Mouse (Mus musculus): ENCODE measurements at regions not wholly inside any gene's neighbourhood (a gene's known extent, or its start where the extent isn't known, plus 50 kb on each side); places are given as distances from the start of the nearest gene placed in this dataset.

DNA sequence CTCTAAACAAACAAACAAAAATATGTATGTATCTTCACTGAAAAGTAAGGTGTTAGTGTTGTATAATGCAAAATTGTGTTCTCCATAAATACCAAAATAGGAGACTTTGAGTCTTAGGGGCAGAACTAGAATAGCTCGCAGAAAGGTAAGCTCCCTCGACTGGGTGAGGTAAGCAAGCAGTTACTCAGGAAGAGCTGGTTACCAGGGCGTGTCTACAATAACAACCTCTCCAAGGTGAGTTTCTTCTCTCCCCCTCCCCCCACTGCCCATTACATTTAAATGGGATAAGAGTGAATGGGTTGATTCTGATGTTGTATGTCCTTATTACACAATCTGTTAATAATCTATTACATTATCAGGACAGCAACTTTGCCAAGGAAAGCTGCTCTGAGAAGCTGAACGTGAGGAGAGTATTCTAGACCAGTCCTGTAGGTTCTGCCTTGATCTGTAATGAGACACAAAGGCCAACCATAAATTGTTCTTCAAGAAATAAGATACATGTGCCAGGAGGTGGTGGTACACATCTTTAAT lies 125.2 kb upstream of the Zfand5 start:
- DNase-seq (ENCODE audit: low spot score) = no peak

GRCm38 (mm10) chr19:21144659-21145283 lies 127.3 kb upstream of the Zfand5 start:
- DNase-seq (ENCODE audit: low spot score) = no peak

DNA sequence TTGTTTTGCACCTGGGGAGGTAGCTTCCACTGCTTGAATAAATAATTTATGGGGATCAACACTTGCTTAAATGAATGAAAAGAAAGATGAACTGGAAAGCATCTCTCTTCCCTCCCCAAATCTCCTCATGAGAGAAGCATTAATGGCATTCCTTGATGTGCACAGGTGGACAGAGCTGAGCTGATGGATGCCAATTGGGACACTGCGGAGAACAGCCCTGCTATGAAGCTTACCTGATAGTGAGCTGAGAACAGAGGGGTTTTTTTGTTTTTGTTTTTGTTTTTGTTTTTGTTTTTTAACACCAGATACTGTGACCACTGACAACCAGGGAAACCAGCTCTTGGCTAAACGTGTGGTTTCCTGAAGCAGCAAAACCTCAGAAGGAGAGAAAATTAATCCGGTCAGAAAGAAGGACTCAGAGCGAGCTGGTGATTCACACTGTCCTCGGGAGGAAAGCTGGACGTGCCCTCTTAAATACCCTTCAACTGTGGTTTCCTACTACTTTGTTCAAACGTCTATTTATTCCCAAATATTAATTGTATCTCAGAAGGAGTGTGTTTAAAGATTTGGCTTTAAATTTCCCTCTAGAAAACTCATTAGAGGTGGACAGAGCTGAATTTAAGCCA lies 128.0 kb upstream of the Zfand5 start:
- no peak for DNase-seq (ENCODE audit: low spot score)

GRCm38 (mm10) chr19:21140456-21140855 lies 131.6 kb upstream of the Zfand5 start:
- no peak for DNase-seq (ENCODE audit: low spot score)

- DNase-seq (ENCODE audit: low spot score) = no peak
These were observed 133.0 kb upstream of the Zfand5 start for GRCm38 (mm10) chr19:21138998-21139495.

- no peak for DNase-seq (ENCODE audit: low spot score)
These were observed 135.3 kb upstream of the Zfand5 start for GRCm38 (mm10) chr19:21136756-21137155.

- no peak for DNase-seq (ENCODE audit: low spot score)
These were observed 136.1 kb upstream of the Zfand5 start for GRCm38 (mm10) chr19:21135998-21136380.

DNA sequence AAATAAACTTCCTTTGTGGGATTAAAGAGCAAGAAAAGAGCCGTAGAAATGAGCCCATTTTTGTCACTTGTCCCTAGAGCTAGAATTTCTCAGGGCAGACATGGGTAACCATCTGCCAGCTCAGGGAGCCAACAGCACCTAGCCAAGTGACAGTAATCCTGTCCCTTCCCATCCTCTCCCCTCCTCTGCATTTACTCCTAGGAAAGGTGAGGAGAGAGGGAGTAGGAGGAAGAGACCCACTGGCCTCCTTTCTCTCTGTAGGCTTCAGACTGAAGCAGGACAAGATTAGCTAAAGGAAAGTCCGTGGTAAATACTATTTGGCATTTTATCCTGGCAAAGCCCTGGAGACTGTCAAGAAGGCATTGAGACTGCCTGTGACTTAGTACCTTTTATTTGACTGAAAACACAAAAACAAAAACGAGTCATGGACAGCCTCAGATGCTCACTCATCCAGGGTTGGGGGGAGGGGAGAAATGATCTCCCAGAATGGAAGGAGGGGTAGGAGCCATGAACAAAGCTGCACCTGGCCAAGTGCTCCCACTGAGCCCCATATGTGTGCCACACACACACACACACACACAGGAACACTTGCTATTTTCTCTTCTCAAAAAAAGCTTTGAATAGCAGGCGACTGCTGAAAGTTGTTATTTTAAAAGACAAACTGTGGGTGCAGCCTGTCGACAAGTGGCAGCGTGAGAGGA lies 136.6 kb upstream of the Zfand5 start:
- DNase-seq (ENCODE audit: low spot score) = no peak

DNA sequence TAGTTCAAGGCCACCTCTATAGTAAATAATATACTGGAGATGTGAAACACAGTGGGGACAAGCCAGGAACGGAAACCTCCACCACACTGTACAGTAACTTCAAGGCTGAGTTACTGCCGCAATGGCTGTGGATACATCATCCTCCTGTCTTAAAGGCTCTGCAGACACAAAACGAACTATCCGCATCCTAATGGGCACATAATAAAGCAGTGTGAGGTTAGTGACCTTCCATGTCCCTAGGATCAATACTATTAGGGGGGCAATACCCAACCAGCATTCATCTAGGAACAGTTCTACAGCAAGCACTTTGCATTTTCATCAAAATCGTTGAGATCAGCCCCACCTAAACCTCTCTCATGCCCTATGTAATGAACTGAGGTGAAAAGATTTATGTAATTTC lies 142.4 kb upstream of the Zfand5 start:
- DNase-seq (ENCODE audit: low spot score) = no peak

GRCm38 (mm10) chr19:21127079-21127745 lies 144.9 kb upstream of the Zfand5 start:
- DNase-seq (ENCODE audit: low spot score) = no peak

- DNase-seq (ENCODE audit: low spot score) = no peak
These were observed 145.4 kb upstream of the Zfand5 start for GRCm38 (mm10) chr19:21126670-21127069.

DNA sequence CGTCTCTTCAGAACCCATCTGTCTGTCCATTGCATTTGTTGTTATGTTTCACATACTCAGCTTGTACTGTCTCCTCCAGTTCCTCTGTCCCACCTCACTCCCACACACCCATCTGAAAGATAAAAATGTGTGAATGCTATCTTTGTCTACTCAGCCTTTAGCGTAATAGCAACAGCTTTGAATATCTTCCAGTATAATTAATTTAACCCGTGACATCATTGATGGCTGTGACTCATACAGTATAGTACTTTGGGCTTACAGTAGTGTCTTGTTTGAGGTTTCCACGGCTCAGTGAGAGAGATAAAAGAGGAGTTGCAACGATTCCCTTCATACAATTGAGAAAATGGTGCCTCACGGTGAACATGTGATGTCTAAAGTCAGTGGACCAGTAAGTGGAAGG lies 152.6 kb upstream of the Zfand5 start:
- DNase-seq (ENCODE audit: low spot score) = no peak

DNA sequence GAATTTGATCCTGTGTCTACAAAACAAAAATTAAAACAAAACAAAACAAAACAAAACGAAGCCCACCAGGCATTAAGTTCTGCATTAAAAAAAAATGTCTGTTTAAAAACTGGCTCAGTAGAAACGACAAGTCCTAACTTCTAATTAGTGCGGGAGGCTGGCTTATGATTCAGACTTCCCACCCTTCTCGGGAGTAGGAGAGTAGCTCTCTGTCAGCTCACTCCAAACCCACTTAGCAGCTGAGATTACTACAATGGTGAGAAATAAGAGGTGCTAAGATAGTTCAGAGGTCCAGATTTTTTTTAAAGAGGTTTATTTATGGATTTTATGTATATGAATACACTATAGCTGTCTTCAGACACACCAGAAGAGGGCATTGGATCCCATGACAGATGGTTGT lies 153.3 kb upstream of the Zfand5 start:
- DNase-seq (ENCODE audit: low spot score) = no peak

DNA sequence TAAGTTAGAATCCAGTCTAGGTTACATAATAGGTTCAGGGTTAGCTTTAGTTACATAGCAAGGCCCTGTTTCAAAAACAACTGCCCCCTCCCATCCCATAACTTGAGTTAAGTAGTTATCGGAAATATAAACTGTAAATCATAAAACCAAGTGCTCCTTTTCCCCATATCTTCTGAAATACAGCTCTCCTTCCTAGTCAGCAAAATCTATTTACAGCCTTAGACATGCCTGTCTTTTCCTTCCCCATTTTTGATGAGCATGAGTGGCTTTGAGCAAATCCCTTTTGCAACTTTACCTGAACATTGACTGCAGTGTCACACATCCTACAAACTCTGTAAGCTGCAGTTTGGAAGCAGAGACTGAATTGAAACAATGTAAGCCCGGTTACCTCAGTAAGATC lies 156.4 kb upstream of the Zfand5 start:
- DNase-seq (ENCODE audit: low spot score) = no peak

DNA sequence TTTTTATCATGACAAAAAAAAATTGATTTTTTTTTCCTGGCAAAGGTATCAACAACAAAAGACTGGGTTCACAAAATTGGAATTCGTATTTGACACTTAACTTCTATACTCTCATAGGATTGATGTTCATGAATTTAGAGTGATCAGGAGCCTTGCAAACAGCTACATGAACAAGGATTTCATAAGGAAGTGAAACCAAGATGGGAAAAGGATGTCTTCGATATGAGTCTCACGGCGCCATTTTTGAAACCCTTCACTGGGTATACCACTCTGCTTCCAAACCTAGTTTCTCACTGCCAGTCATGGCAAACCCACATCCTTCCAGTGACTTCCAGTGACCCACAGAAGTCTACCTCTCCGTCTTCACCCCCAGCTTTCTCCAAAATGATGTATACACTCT lies 157.8 kb upstream of the Tmc1 start:
- DNase-seq (ENCODE audit: low spot score) = no peak

- DNase-seq (ENCODE audit: low spot score) = peak; percentile 60
These were observed 154.3 kb upstream of the Tmc1 start for GRCm38 (mm10) chr19:21108311-21108710.

DNA sequence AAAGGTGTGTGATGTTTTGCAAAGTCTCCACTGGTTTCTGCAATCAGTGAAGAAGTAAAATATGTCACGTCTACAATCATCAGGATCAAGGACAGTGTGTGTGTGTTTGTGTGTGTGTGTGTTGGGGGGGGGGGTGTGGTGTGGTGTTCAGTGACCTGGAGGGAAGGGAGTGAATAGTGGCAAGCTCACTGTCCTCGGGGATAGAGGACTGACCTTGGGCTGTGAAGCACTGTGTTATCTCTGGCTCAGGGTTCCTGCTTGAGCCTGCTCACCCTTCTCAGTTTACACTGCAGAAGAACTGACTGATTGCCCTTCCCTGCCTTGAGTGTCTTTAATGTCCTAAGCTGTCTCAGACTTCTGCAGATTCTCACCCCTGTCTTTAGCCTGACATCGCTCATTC lies 153.7 kb upstream of the Tmc1 start:
- DNase-seq (ENCODE audit: low spot score) = peak; percentile 33

DNA sequence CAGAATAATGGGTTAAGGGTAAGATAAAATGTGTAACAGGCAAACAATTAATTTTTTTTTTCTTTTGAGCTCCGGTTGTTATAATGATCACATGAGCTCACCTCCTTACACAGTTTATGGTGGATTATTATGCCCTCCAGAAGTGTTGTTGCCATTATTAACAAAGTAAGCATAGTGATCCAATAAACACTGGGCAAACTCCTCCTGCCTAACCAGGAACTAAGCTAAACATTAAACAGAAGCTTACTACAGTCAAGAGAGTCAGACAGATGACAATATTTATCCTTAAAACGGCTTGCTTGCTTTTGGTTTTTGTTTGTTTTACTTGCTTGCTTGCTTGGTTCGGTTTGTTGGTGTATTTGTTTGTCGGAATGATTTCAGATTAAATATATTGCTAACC lies 153.3 kb upstream of the Tmc1 start:
- DNase-seq (ENCODE audit: low spot score) = no peak

DNA sequence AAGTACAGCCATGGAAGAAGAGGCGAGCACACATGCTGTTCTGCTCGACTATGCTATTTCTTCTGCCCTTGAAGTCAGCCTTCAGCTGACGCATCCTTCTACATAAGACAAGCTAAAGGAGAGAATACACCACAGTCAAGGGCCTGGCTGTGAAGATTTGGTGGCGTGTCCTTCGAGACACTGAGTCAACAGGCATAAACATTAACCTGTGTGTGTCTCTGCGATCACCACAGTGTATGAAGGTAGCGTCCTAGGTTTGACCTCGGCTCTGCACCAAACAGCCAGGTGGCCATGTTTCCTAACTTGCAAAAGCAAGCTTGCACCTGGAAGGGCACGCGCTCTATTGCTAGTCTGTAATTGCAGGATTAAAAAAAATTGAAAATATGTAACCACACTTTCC lies 152.8 kb upstream of the Tmc1 start:
- no peak for DNase-seq (ENCODE audit: low spot score)

DNA sequence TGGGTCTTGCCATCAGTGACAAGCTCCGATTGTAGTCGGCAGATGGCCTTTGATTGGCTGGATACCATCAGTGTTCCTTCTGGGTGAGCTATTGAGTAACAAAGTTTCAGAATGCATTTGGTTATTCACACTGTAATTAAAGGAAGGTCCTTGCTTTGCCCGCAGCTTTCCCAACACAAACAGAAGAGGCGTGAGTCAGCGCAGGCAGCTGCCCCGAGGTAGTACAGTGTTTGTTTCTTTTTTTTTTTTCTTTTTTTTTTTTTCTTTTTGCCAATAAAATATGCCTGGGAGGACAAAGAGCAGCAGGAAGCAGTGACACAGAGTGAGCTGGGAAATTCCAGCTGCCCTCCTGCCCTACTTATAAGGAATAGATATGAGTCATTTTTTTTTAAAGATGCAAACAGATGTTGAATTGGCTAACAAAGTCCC lies 152.3 kb upstream of the Tmc1 start:
- DNase-seq (ENCODE audit: low spot score) = peak; percentile 76

DNA sequence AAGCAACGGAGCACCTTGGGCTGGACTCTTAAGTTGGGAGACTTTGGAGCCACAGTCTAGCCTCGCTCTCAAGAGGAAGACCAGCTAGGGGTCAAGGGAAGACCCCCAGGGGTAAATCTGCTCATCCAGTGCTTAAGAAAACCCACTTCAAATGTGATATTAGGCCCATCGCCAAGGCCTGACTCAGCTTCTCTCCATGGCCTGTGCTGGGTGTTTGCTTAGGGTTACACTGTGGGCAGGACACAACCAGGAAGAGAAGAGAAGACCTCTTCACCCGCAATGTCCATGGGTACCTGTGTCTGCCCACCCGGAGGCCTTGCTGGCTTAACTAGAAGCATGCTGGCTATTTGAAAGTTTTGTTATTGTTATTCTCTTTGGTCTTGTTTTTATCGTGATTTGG lies 151.0 kb upstream of the Tmc1 start:
- DNase-seq (ENCODE audit: low spot score) = no peak

- DNase-seq (ENCODE audit: low spot score) = no peak
These were observed 150.5 kb upstream of the Tmc1 start for GRCm38 (mm10) chr19:21104462-21104936.
